Mouse (Mus musculus) frontal cortex, postnatal 36 days (tissue): ENCODE results near the gene Snx11.

Experiments used
- DNase-seq, 2 experiments: peaks; one replicate each; pipeline ENCODE4 v3.0.0; 2022; ENCODE audit warnings: low spot score in 2 of 2

The Snx11 gene

GRCm38 (mm10) chr11:96762742-96763470 lies 14.5 kb downstream of the Snx11 start:
- DNase-seq, result no peak

- DNase-seq, result peak; percentile 51 to 53
Observed at GRCm38 (mm10) chr11:96761984-96762383, 15.4 kb downstream of the Snx11 start.

- DNase-seq, result peak in 1 of 2 experiments; percentile 47
Observed at GRCm38 (mm10) chr11:96760042-96760441, 17.3 kb downstream of the Snx11 start.

GRCm38 (mm10) chr11:96758402-96758801 lies 19.0 kb downstream of the Snx11 start:
- no peak for DNase-seq

GRCm38 (mm10) chr11:96757421-96757820 lies 19.9 kb downstream of the Snx11 start:
- no peak for DNase-seq

- DNase-seq, result no peak
Observed at GRCm38 (mm10) chr11:96755298-96755697, 22.1 kb downstream of the Snx11 start.

- DNase-seq, result no peak
Observed at GRCm38 (mm10) chr11:96747555-96747954, 29.8 kb downstream of the Snx11 start.

GRCm38 (mm10) chr11:96746648-96747047 lies 30.7 kb downstream of the Snx11 start:
- DNase-seq, result no peak

GRCm38 (mm10) chr11:96743891-96744290 lies 33.5 kb downstream of the Snx11 start:
- no peak for DNase-seq

- DNase-seq, result no peak
Observed at GRCm38 (mm10) chr11:96743000-96743399, 34.4 kb downstream of the Snx11 start.

GRCm38 (mm10) chr11:96741995-96742394 lies 35.4 kb downstream of the Snx11 start:
- peak in 1 of 2 experiments; percentile 53 for DNase-seq

GRCm38 (mm10) chr11:96740796-96741195 lies 36.6 kb downstream of the Snx11 start:
- DNase-seq, result no peak

- no peak for DNase-seq
Observed at GRCm38 (mm10) chr11:96737673-96738471, 39.5 kb downstream of the Snx11 start.

GRCm38 (mm10) chr11:96736361-96736760 lies 41.0 kb downstream of the Snx11 start:
- DNase-seq, result no peak

GRCm38 (mm10) chr11:96735908-96736307 lies 41.5 kb downstream of the Snx11 start:
- DNase-seq, result peak in 1 of 2 experiments; percentile 55

- no peak for DNase-seq
Observed at GRCm38 (mm10) chr11:96732657-96733056, 44.7 kb downstream of the Snx11 start.

- no peak for DNase-seq
Observed at GRCm38 (mm10) chr11:96730327-96730726, 47.0 kb downstream of the Snx11 start.

- DNase-seq, result peak in 1 of 2 experiments; percentile 9
Observed at GRCm38 (mm10) chr11:96729462-96729861, 47.9 kb downstream of the Snx11 start.

- no peak for DNase-seq
Observed at GRCm38 (mm10) chr11:96728577-96728976, 48.8 kb downstream of the Snx11 start.

- no peak for DNase-seq
Observed at GRCm38 (mm10) chr11:96725833-96726232, 51.5 kb downstream of the Snx11 start.

GRCm38 (mm10) chr11:96718609-96719008 lies 58.8 kb downstream of the Snx11 start:
- DNase-seq, result no peak
